Mouse (Mus musculus) limb, embryonic 14.5 days (tissue): ENCODE data around the gene Rap1a. TPM values are rescaled to one million over a fixed set of nuclear protein-coding genes. Genes with fewer than 3 reads are reported as not detected.
A peak's percentile ranks its signal among the peaks of the same experiment; 100 is the strongest.

Source experiments
- ATAC-seq: fragments of 200-750 bp; cut with Nextera tagmentation; 2 replicates; pipeline ENCODE4 v1.8.0; 2017; ENCODE audit warnings: low read depth, moderate number of reproducible peaks, moderate TSS enrichment; ENCODE audit not compliant: low FRiP score
- DNase-seq: peaks from one replicate; pipeline ENCODE4 v3.0.0-alpha.2; 2015; ENCODE audit warnings: low spot score
- H3K27ac ChIP-seq: fragments of 300-500 bp; sonication (generic); replicated peaks from 2 replicates; pipeline ENCODE4 v1.5.1; 2014; ENCODE audit warnings: low read depth, mild to moderate bottlenecking, low read length, moderate library complexity, mixed read lengths
- H3K27me3 ChIP-seq: fragments of 300-500 bp; sonication (generic); 2 replicates; pipeline ENCODE4 v1.6.1; 2014; ENCODE audit warnings: low read length, mixed read lengths; ENCODE audit not compliant: control insufficient read depth, insufficient read depth
- H3K36me3 ChIP-seq: fragments of 300-500 bp; sonication (generic); 2 replicates; pipeline ENCODE4 v1.6.1; 2014; ENCODE audit warnings: mild to moderate bottlenecking, low read length, moderate library complexity, mixed read lengths; ENCODE audit not compliant: control insufficient read depth, insufficient read depth
- H3K4me1 ChIP-seq: fragments of 300-500 bp; sonication (generic); 2 replicates; pipeline ENCODE4 v1.6.1; 2014; ENCODE audit warnings: antibody characterized with exemption, low read length, mixed read lengths; ENCODE audit not compliant: control insufficient read depth, insufficient read depth
- H3K4me2 ChIP-seq: fragments of 300-500 bp; sonication (generic); replicated peaks from 2 replicates; pipeline ENCODE4 v1.6.1; 2014; ENCODE audit warnings: low read depth, mild to moderate bottlenecking, low read length, moderate library complexity; ENCODE audit not compliant: severe bottlenecking
- H3K4me3 ChIP-seq: fragments of 300-500 bp; sonication (generic); replicated peaks from 2 replicates; pipeline ENCODE4 v1.5.1; 2014; ENCODE audit warnings: low read length
- H3K9ac ChIP-seq: fragments of 300-500 bp; sonication (generic); 2 replicates; pipeline ENCODE4 v1.6.1; 2014; ENCODE audit warnings: mild to moderate bottlenecking, low read depth, low read length, moderate library complexity; ENCODE audit not compliant: severe bottlenecking
- H3K9me3 ChIP-seq: fragments of 300-500 bp; sonication (generic); 2 replicates; pipeline ENCODE4 v1.6.1; 2016; ENCODE audit warnings: low read length; ENCODE audit not compliant: control insufficient read depth
- POLR2A ChIP-seq: fragments of 200-500 bp; IDR thresholded peaks from 2 replicates; pipeline ENCODE4 v1.8.0; 2012; ENCODE audit warnings: inconsistent platforms, mild to moderate bottlenecking, moderate library complexity, borderline replicate concordance; ENCODE audit not compliant: insufficient read depth, insufficient read length; ENCODE audit errors: extremely low read depth
- WGBS: fragments of 180-500 bp; shearing (Covaris S2); extraction: QIAGEN DNeasy Blood & Tissue Kit; methylation state at CpG from one replicate; pipeline ENCODE4 v1.1.7; 2014; 5-methylcytosine and 5-hydroxymethylcytosine counted together
- polyA plus RNA-seq, 2 experiments: library from polyadenylated mRNA; depleted of rRNA in 1 of 2; stranded (reverse) in 1 of 2; unstranded in 1 of 2; fragments of >200 nt; fragmentation: Nextera tagmentation in 1 of 2; extraction: Ambion mirVana in 1 of 2; gene quantifications; 2 replicates each; pipeline versions ENCODE4 v1.2.1 to v1.2.3; 2012 to 2014

Rap1a gene
- polyA plus RNA-seq, 2 experiments, result 45.1 to 77.7 TPM

- Histone ChIP-seq H3K4me3 (peak overlapping the region; percentile 70), H3K9ac (peak overlapping the region; percentile 92), H3K4me1 (peaks cover 18% of the 10 kb centered on the region; the same call in 1 of the 2 replicates), H3K36me3 (no peaks in the 10 kb centered on the region), H3K9me3 (no peaks in the 10 kb centered on the region), H3K27ac (peak overlapping the region; percentile 83), H3K4me2 (peak overlapping the region; percentile 79), H3K27me3 (no peaks in the 10 kb centered on the region)
- TF ChIP-seq POLR2A, result no peak
- ATAC-seq, result peak; percentile 70
- no peak for DNase-seq
- WGBS, result 0% methylated on average over 17 of the region's 59 CpGs
Measured at GRCm38 (mm10) chr3:105800675-105801190, 403 bp downstream of the Rap1a start.

- DNase-seq (no peak), ATAC-seq (no peak)
- peak overlapping the region; percentile 70 for H3K4me3 ChIP-seq
- H3K27me3 ChIP-seq, result no peaks in the 10 kb centered on the region
- peak overlapping the region; percentile 79 for H3K4me2 ChIP-seq
- H3K36me3 ChIP-seq, result no peaks in the 10 kb centered on the region
- peak overlapping the region; percentile 92 for H3K9ac ChIP-seq
- H3K4me1 ChIP-seq, result peaks cover 18% of the 10 kb centered on the region; the same call in 1 of the 2 replicates
- TF ChIP-seq POLR2A, result no peak
- under 1% methylated on average over 12 of the region's 12 CpGs for WGBS
- no peaks in the 10 kb centered on the region for H3K9me3 ChIP-seq
- peak overlapping the region; percentile 83 for H3K27ac ChIP-seq
Measured at GRCm38 (mm10) chr3:105800156-105800674, 921 bp downstream of the Rap1a start.

- Histone ChIP-seq H3K4me3 (peak overlapping the region; percentile 70), H3K27ac (no peak overlapping the region)
- no peak for ATAC-seq
Measured at GRCm38 (mm10) chr3:105799375-105799774, 1.8 kb downstream of the Rap1a start.

GRCm38 (mm10) chr3:105798770-105799169 lies 2.4 kb downstream of the Rap1a start:
- no peak overlapping the region for H3K9ac ChIP-seq
- 87% methylated on average over 2 of the region's 2 CpGs for WGBS
- H3K4me1 ChIP-seq, result peaks cover 18% of the 10 kb centered on the region; the same call in 1 of the 2 replicates
- no peaks in the 10 kb centered on the region for H3K36me3 ChIP-seq
- no peaks in the 10 kb centered on the region for H3K27me3 ChIP-seq
- no peak overlapping the region for H3K4me3 ChIP-seq
- DNase-seq, result no peak
- H3K9me3 ChIP-seq, result no peaks in the 10 kb centered on the region
- TF ChIP-seq POLR2A, result no peak
- H3K4me2 ChIP-seq, result no peak overlapping the region
- no peak overlapping the region for H3K27ac ChIP-seq
- no peak for ATAC-seq

More at GRCm38 (mm10) chr3:105799375-105799774, 1.8 kb downstream of the Rap1a start:
- no peaks in the 10 kb centered on the region for H3K36me3 ChIP-seq
- peaks cover 18% of the 10 kb centered on the region; the same call in 1 of the 2 replicates for H3K4me1 ChIP-seq
- WGBS, result 58% methylated on average over 4 of the region's 4 CpGs
- no peak overlapping the region for H3K9ac ChIP-seq
- peak overlapping the region; percentile 79; the same call in 1 of the 2 replicates for H3K4me2 ChIP-seq
- no peak for DNase-seq
- H3K9me3 ChIP-seq, result no peaks in the 10 kb centered on the region
- TF ChIP-seq POLR2A, result no peak
- no peaks in the 10 kb centered on the region for H3K27me3 ChIP-seq

- Histone ChIP-seq H3K9me3 (no peaks in the 10 kb centered on the region), H3K4me1 (peaks cover 18% of the 10 kb centered on the region; the same call in 1 of the 2 replicates), H3K9ac (no peak overlapping the region), H3K4me2 (no peak overlapping the region), H3K36me3 (no peaks in the 10 kb centered on the region), H3K4me3 (no peak overlapping the region), H3K27me3 (no peaks in the 10 kb centered on the region), H3K27ac (no peak overlapping the region)
- ATAC-seq (no peak), DNase-seq (no peak)
- no peak for TF ChIP-seq POLR2A
- 55% methylated on average over 2 of the region's 2 CpGs for WGBS
Measured at GRCm38 (mm10) chr3:105797427-105797826, 3.7 kb downstream of the Rap1a start.

- no peak for TF ChIP-seq POLR2A
Measured at GRCm38 (mm10) chr3:105796761-105797160, 4.4 kb downstream of the Rap1a start.

More at GRCm38 (mm10) chr3:105796761-105797160, 4.4 kb downstream of the Rap1a start:
- Histone ChIP-seq H3K4me3 (no peak overlapping the region), H3K4me2 (no peak overlapping the region), H3K27ac (no peak overlapping the region), H3K9me3 (no peaks in the 10 kb centered on the region), H3K4me1 (peaks cover 18% of the 10 kb centered on the region; the same call in 1 of the 2 replicates), H3K27me3 (no peaks in the 10 kb centered on the region), H3K36me3 (no peaks in the 10 kb centered on the region), H3K9ac (no peak overlapping the region)
- 66% methylated on average over 4 of the region's 4 CpGs for WGBS
- no peak for DNase-seq
- no peak for ATAC-seq
